Mouse (Mus musculus) bone marrow, adult 2 months (tissue): Measurements from ENCODE around the gene Pten.

ENCODE experiments used
- CTCF ChIP-seq: fragments of 200-500 bp; IDR thresholded peaks from 2 replicates; pipeline ENCODE4 v1.5.1; 2011; ENCODE audit warnings: low read length, control low read depth; ENCODE audit not compliant: control insufficient read depth, insufficient read depth
- POLR2A ChIP-seq: fragments of 200-500 bp; IDR thresholded peaks from 2 replicates; pipeline ENCODE4 v1.6.1; 2011; ENCODE audit warnings: low read depth, mild to moderate bottlenecking, control low read depth, low read length, borderline replicate concordance; ENCODE audit not compliant: control insufficient read depth

GRCm38 (mm10) chr19:32800557-32800956, 43.3 kb downstream of the Pten start:
- no peak for TF ChIP-seq POLR2A
- TF ChIP-seq CTCF: no peak
